Mouse (Mus musculus) midbrain, embryonic 15.5 days (tissue): ENCODE measurements around the gene Gm20696. TPM values are rescaled to one million over a fixed set of nuclear protein-coding genes. Genes with fewer than 3 reads are reported as not detected.

Experiments
- ATAC-seq: fragments of 200-750 bp; cut with Nextera tagmentation; replicated peaks from 2 replicates; pipeline ENCODE4 v1.8.0; 2017; ENCODE audit warnings: moderate TSS enrichment
- H3K27ac ChIP-seq: fragments of 300-500 bp; sonication (generic); 2 replicates; pipeline ENCODE4 v1.5.1; 2015; ENCODE audit warnings: mild to moderate bottlenecking, inconsistent platforms
- H3K27me3 ChIP-seq: fragments of 300-500 bp; sonication (generic); replicated peaks from 2 replicates; pipeline ENCODE4 v1.6.1; 2015; ENCODE audit warnings: inconsistent platforms
- H3K36me3 ChIP-seq: fragments of 300-500 bp; sonication (generic); replicated peaks from 2 replicates; pipeline ENCODE4 v1.6.1; 2015; ENCODE audit warnings: inconsistent platforms
- H3K4me1 ChIP-seq: fragments of 300-500 bp; sonication (generic); 2 replicates; pipeline ENCODE4 v1.6.1; 2015; ENCODE audit warnings: inconsistent platforms
- H3K4me2 ChIP-seq: fragments of 300-500 bp; sonication (generic); 2 replicates; pipeline ENCODE4 v1.6.1; 2015; ENCODE audit warnings: inconsistent platforms, mild to moderate bottlenecking, moderate library complexity
- H3K4me3 ChIP-seq: fragments of 300-500 bp; sonication (generic); 2 replicates; pipeline ENCODE4 v1.5.1; 2015; ENCODE audit warnings: mild to moderate bottlenecking, inconsistent platforms
- H3K9ac ChIP-seq: fragments of 300-500 bp; sonication (generic); 2 replicates; pipeline ENCODE4 v1.6.1; 2015; ENCODE audit warnings: mild to moderate bottlenecking, inconsistent platforms
- H3K9me3 ChIP-seq: fragments of 300-500 bp; sonication (generic); 2 replicates; pipeline ENCODE4 v1.6.1; 2016; ENCODE audit warnings: inconsistent platforms
- WGBS: fragments of 180-500 bp; shearing (Covaris S2); methylation state at CpG from one replicate; pipeline ENCODE4 v1.1.7; 2015; ENCODE audit warnings: mixed read lengths; 5-methylcytosine and 5-hydroxymethylcytosine counted together
- polyA plus RNA-seq: library from polyadenylated mRNA; unstranded; fragments of >200 nt; fragmentation: Nextera tagmentation; extraction: Ambion mirVana; gene quantifications from 2 replicates; pipeline ENCODE4 v1.2.1, GENCODE M21; 2015

Gm20696 gene
- polyA plus RNA-seq, 1 experiment from 2014 or later = 2.9 TPM

- 90% methylated on average over 6 of the region's 6 CpGs for WGBS
- no peaks in the 10 kb centered on the region for H3K36me3 ChIP-seq
- ATAC-seq = no peak
- H3K4me2 ChIP-seq = no peak overlapping the region
- no peaks in the 10 kb centered on the region for H3K27me3 ChIP-seq
- no peaks in the 10 kb centered on the region for H3K4me1 ChIP-seq
- no peak overlapping the region for H3K27ac ChIP-seq
- H3K9ac ChIP-seq = no peak overlapping the region
- H3K4me3 ChIP-seq = no peak overlapping the region
- no peaks in the 10 kb centered on the region for H3K9me3 ChIP-seq
Observed at GRCm38 (mm10) chr6:99302662-99303435, 363.7 kb downstream of the Gm20696 start.

- H3K4me1 ChIP-seq = no peaks in the 10 kb centered on the region
- no peaks in the 10 kb centered on the region for H3K27me3 ChIP-seq
- no peak for ATAC-seq
- WGBS = 83% methylated on average over 8 of the region's 8 CpGs
- H3K27ac ChIP-seq = no peak overlapping the region
- no peak overlapping the region for H3K4me2 ChIP-seq
- H3K36me3 ChIP-seq = no peaks in the 10 kb centered on the region
- H3K4me3 ChIP-seq = no peak overlapping the region
- no peak overlapping the region for H3K9ac ChIP-seq
- no peaks in the 10 kb centered on the region for H3K9me3 ChIP-seq
Observed at GRCm38 (mm10) chr6:99301923-99302322, 364.7 kb downstream of the Gm20696 start.

GRCm38 (mm10) chr6:99300235-99300634, 366.4 kb downstream of the Gm20696 start:
- no peak for ATAC-seq
- Histone ChIP-seq H3K4me2 (no peak overlapping the region), H3K36me3 (no peaks in the 10 kb centered on the region), H3K27ac (no peak overlapping the region), H3K9me3 (no peaks in the 10 kb centered on the region), H3K27me3 (no peaks in the 10 kb centered on the region), H3K4me3 (no peak overlapping the region), H3K4me1 (no peaks in the 10 kb centered on the region), H3K9ac (no peak overlapping the region)
- WGBS = 96% methylated on average over 6 of the region's 6 CpGs

GRCm38 (mm10) chr6:99299196-99299595, 367.4 kb downstream of the Gm20696 start:
- Histone ChIP-seq H3K27me3 (no peaks in the 10 kb centered on the region), H3K27ac (no peak overlapping the region), H3K4me2 (no peak overlapping the region), H3K9me3 (no peaks in the 10 kb centered on the region), H3K4me1 (no peaks in the 10 kb centered on the region), H3K9ac (no peak overlapping the region), H3K4me3 (no peak overlapping the region), H3K36me3 (no peaks in the 10 kb centered on the region)
- WGBS = 67% methylated on average over 14 of the region's 14 CpGs
- ATAC-seq = no peak

- ATAC-seq = no peak
- Histone ChIP-seq H3K36me3 (no peaks in the 10 kb centered on the region), H3K27me3 (no peaks in the 10 kb centered on the region), H3K9ac (no peak overlapping the region), H3K4me3 (no peak overlapping the region), H3K9me3 (no peaks in the 10 kb centered on the region), H3K27ac (no peak overlapping the region), H3K4me2 (no peak overlapping the region), H3K4me1 (no peaks in the 10 kb centered on the region)
- WGBS = 91% methylated on average over 5 of the region's 5 CpGs
Observed at GRCm38 (mm10) chr6:99297535-99297934, 369.1 kb downstream of the Gm20696 start.

GRCm38 (mm10) chr6:99295495-99295894, 371.1 kb downstream of the Gm20696 start:
- no peak overlapping the region for H3K4me3 ChIP-seq
- no peaks in the 10 kb centered on the region for H3K9me3 ChIP-seq
- H3K9ac ChIP-seq = no peak overlapping the region
- ATAC-seq = no peak
- H3K4me1 ChIP-seq = no peaks in the 10 kb centered on the region
- no peaks in the 10 kb centered on the region for H3K27me3 ChIP-seq
- WGBS = 85% methylated on average over 8 of the region's 8 CpGs
- H3K36me3 ChIP-seq = no peaks in the 10 kb centered on the region
- H3K4me2 ChIP-seq = no peak overlapping the region
- H3K27ac ChIP-seq = no peak overlapping the region

GRCm38 (mm10) chr6:99289220-99289619, 377.4 kb downstream of the Gm20696 start:
- no peak overlapping the region for H3K4me3 ChIP-seq
- no peaks in the 10 kb centered on the region for H3K9me3 ChIP-seq
- no peaks in the 10 kb centered on the region for H3K36me3 ChIP-seq
- no peak overlapping the region for H3K9ac ChIP-seq
- H3K4me2 ChIP-seq = no peak overlapping the region
- H3K27me3 ChIP-seq = no peaks in the 10 kb centered on the region
- no peaks in the 10 kb centered on the region for H3K4me1 ChIP-seq
- no peak overlapping the region for H3K27ac ChIP-seq
- ATAC-seq = no peak
- WGBS = 69% methylated on average over 4 of the region's 4 CpGs

GRCm38 (mm10) chr6:99285026-99285425, 381.6 kb downstream of the Gm20696 start:
- WGBS = 75% methylated on average over 3 of the region's 3 CpGs
- ATAC-seq = no peak
- Histone ChIP-seq H3K4me3 (no peak overlapping the region), H3K27me3 (no peaks in the 10 kb centered on the region), H3K9ac (no peak overlapping the region), H3K4me1 (0 out of 2 replicates have a peak, but pooled peaks cover 4% of the 10 kb centered on the region), H3K9me3 (no peaks in the 10 kb centered on the region), H3K27ac (no peak overlapping the region), H3K36me3 (no peaks in the 10 kb centered on the region), H3K4me2 (no peak overlapping the region)

- H3K4me2 ChIP-seq = no peak overlapping the region
- H3K27me3 ChIP-seq = no peaks in the 10 kb centered on the region
- no peak for ATAC-seq
- no peak overlapping the region for H3K27ac ChIP-seq
- 74% methylated on average over 4 of the region's 4 CpGs for WGBS
- no peaks in the 10 kb centered on the region for H3K36me3 ChIP-seq
- H3K4me1 ChIP-seq = 0 out of 2 replicates have a peak, but pooled peaks cover 4% of the 10 kb centered on the region
- no peaks in the 10 kb centered on the region for H3K9me3 ChIP-seq
- no peak overlapping the region for H3K4me3 ChIP-seq
- H3K9ac ChIP-seq = no peak overlapping the region
Observed at GRCm38 (mm10) chr6:99284019-99284418, 382.6 kb downstream of the Gm20696 start.

- Histone ChIP-seq H3K4me1 (0 out of 2 replicates have a peak, but pooled peaks cover 4% of the 10 kb centered on the region), H3K27ac (no peak overlapping the region), H3K4me3 (no peak overlapping the region), H3K4me2 (no peak overlapping the region), H3K27me3 (no peaks in the 10 kb centered on the region), H3K9me3 (no peaks in the 10 kb centered on the region), H3K9ac (no peak overlapping the region), H3K36me3 (no peaks in the 10 kb centered on the region)
- 28% methylated on average over 15 of the region's 15 CpGs for WGBS
- ATAC-seq = no peak
Observed at GRCm38 (mm10) chr6:99282866-99283657, 383.5 kb downstream of the Gm20696 start.

GRCm38 (mm10) chr6:99281433-99281832, 385.2 kb downstream of the Gm20696 start:
- 93% methylated on average over 9 of the region's 9 CpGs for WGBS
- H3K27ac ChIP-seq = no peak overlapping the region
- H3K4me3 ChIP-seq = no peak overlapping the region
- no peaks in the 10 kb centered on the region for H3K36me3 ChIP-seq
- no peak overlapping the region for H3K9ac ChIP-seq
- no peaks in the 10 kb centered on the region for H3K27me3 ChIP-seq
- 0 out of 2 replicates have a peak, but pooled peaks cover 4% of the 10 kb centered on the region for H3K4me1 ChIP-seq
- ATAC-seq = no peak
- no peak overlapping the region for H3K4me2 ChIP-seq
- H3K9me3 ChIP-seq = no peaks in the 10 kb centered on the region

- Histone ChIP-seq H3K9ac (no peak overlapping the region), H3K36me3 (no peaks in the 10 kb centered on the region), H3K9me3 (no peaks in the 10 kb centered on the region), H3K27me3 (no peaks in the 10 kb centered on the region), H3K4me3 (no peak overlapping the region), H3K4me1 (0 out of 2 replicates have a peak, but pooled peaks cover 4% of the 10 kb centered on the region), H3K4me2 (no peak overlapping the region), H3K27ac (no peak overlapping the region)
- WGBS = 76% methylated on average over 5 of the region's 5 CpGs
- ATAC-seq = no peak
Observed at GRCm38 (mm10) chr6:99280619-99281018, 386.0 kb downstream of the Gm20696 start.
